Comparison of ENCODE assay signal across 8 mouse cellular contexts in the genomic region with DNA sequence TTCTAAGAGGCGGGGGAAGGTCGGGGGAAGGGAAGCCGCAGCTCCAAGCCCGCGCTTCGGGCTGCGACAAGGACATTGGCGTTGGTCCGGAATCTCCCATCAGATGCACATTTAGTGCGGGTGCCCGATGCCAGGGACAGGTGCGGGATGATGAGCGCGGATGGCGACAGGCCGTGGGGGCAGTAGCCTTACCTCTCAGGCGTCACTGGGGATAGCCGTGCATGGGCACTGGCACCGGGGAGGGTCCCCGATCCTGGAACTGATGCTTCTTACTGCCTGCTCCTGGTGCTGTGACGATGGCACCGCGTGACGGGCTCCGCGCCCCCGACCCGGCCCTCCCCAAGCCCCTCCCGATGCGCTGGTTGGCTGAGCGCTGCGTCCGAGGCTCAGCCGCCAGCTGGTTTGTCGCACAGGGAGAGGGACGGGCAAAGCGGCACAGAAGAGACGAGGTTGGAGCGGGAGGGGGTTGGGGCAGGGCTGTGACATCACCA. TPM values are rescaled to one million over a fixed set of nuclear protein-coding genes. Genes with fewer than 3 reads are reported as not detected.
DNase-seq lines count a peak whose midpoint lies in the region; ATAC-seq lines count a peak whose summit lies in the region.

A gene (minus strand): TSS at position 381 of the 491 bp plus-strand sequence.

- DNase-seq in kidney, adult 8-10 months = no peak
- DNase-seq in cerebellum, postnatal 14 days = peak; percentile 92
- DNase-seq in frontal cortex, postnatal 25 days (ENCODE audit: low spot score in 2 of 2) = peak; percentile 75 to 81
- peak; percentile 88 for DNase-seq in layer of hippocampus, adult 11-12 months (ENCODE audit: low spot score)
- peak; percentile 88 for DNase-seq in right cerebral cortex, postnatal 14 days
- DNase-seq in spleen, postnatal 14 days (ENCODE audit: low spot score in 2 of 2) = no peak

- peak; percentile 69 for ATAC-seq in kidney, embryonic 14.5 days (ENCODE audit: low FRiP score, low TSS enrichment)
- no peak for ATAC-seq in liver, embryonic 15.5 days (ENCODE audit: insufficient read depth)

- H3K9ac ChIP-seq in kidney, embryonic 14.5 days (ENCODE audit: low read depth, low read length) = peak within 1 kb of the TSS; percentile 53
- no peak within 1 kb of the TSS for H3K9ac ChIP-seq in liver, embryonic 15.5 days

- no peak within 1 kb of the TSS for H3K27ac ChIP-seq in kidney, embryonic 14.5 days (ENCODE audit: low read depth, low read length)
- no peak within 1 kb of the TSS for H3K27ac ChIP-seq in liver, embryonic 15.5 days (replicated peaks)

- 0 out of 2 replicates have a peak, but pooled peaks cover 7% of the 10 kb centered on the region for H3K4me1 ChIP-seq in kidney, embryonic 14.5 days (ENCODE audit: control insufficient read depth, insufficient read depth, low read length)
- peaks cover 7% of the 10 kb centered on the region; the same call in 1 of the 2 replicates for H3K4me1 ChIP-seq in liver, embryonic 15.5 days (replicated peaks)

- H3K27me3 ChIP-seq in kidney, embryonic 14.5 days (ENCODE audit: control insufficient read depth, insufficient read depth, low read length) = peaks cover 48% of the 10 kb centered on the region
- peaks cover 54% of the 10 kb centered on the region for H3K27me3 ChIP-seq in liver, embryonic 15.5 days

- WGBS in kidney, embryonic 14.5 days = under 1% methylated on average over 39 of the region's 39 CpGs
- WGBS in liver, embryonic 15.5 days (ENCODE audit: insufficient replicate concordance) = 2% methylated on average over 39 of the region's 39 CpGs

- no peaks in the 10 kb centered on the region for H3K36me3 ChIP-seq in kidney, embryonic 14.5 days (ENCODE audit: control insufficient read depth, insufficient read depth, low read length)
- no peaks in the 10 kb centered on the region for H3K36me3 ChIP-seq in liver, embryonic 15.5 days (replicated peaks)

- H3K9me3 ChIP-seq in kidney, embryonic 14.5 days (ENCODE audit: control insufficient read depth, low read length) = no peaks in the 10 kb centered on the region
- H3K9me3 ChIP-seq in liver, embryonic 15.5 days (replicated peaks) = no peaks in the 10 kb centered on the region

- peak within 1 kb of the TSS; percentile 51 for H3K4me3 ChIP-seq in kidney, embryonic 14.5 days (ENCODE audit: low read length)
- H3K4me3 ChIP-seq in liver, embryonic 15.5 days (replicated peaks) = peak within 1 kb of the TSS; percentile 17; the same call in 1 of the 2 replicates

- peak within 1 kb of the TSS; percentile 83 for H3K4me2 ChIP-seq in kidney, embryonic 14.5 days (replicated peaks; ENCODE audit: low read depth, low read length)
- H3K4me2 ChIP-seq in liver, embryonic 15.5 days = peak within 1 kb of the TSS; percentile 49

RNA-seq across cellular contexts. Expression of the gene that starts here (rescaled TPM):
- polyA plus RNA-seq in kidney, embryonic 14.5 days (2014; fragmentation: Nextera tagmentation; extraction: Ambion mirVana) = 3.2 and 6.9 TPM in 2 replicates
- polyA plus RNA-seq in liver, embryonic 15.5 days (2015; fragmentation: Nextera tagmentation; extraction: Ambion mirVana) = 0.24 TPM in 2 replicates

Comparison
In these comparisons a context has a peak if more than half of its experiments do, and no peak if none do; other contexts are left out.
1. DNase-seq: peak in cerebellum, postnatal 14 days (2 of 2), frontal cortex, postnatal 25 days (2 of 2), layer of hippocampus, adult 11-12 months (single experiment) and right cerebral cortex, postnatal 14 days (single experiment); none in kidney, adult 8-10 months (0 of 2) and spleen, postnatal 14 days (0 of 2).